Mouse (Mus musculus) heart, embryonic 10.5 days (tissue): Measurements from ENCODE around the gene Gm42742. TPM values are rescaled to one million over a fixed set of nuclear protein-coding genes. Genes with fewer than 3 reads are reported as not detected.

ENCODE experiments used
- DNase-seq: peaks from one replicate; pipeline ENCODE4 v3.0.0-alpha.2; 2017; ENCODE audit warnings: low spot score
- H3K27ac ChIP-seq: fragments of 300-500 bp; sonication (generic); 2 replicates; pipeline ENCODE4 v1.5.1; 2016; ENCODE audit warnings: mild to moderate bottlenecking
- H3K27me3 ChIP-seq: fragments of 300-500 bp; sonication (generic); 2 replicates; pipeline ENCODE4 v1.6.1; 2016; ENCODE audit warnings: mild to moderate bottlenecking; ENCODE audit not compliant: poor library complexity, insufficient read depth, severe bottlenecking
- H3K36me3 ChIP-seq: fragments of 300-500 bp; sonication (generic); 2 replicates; pipeline ENCODE4 v1.6.1; 2016; ENCODE audit warnings: mild to moderate bottlenecking, moderate library complexity
- H3K4me1 ChIP-seq: fragments of 300-500 bp; sonication (generic); 2 replicates; pipeline ENCODE4 v1.6.1; 2016; ENCODE audit warnings: mild to moderate bottlenecking
- H3K4me3 ChIP-seq: fragments of 300-500 bp; sonication (generic); 2 replicates; pipeline ENCODE4 v1.5.1; 2016; ENCODE audit warnings: mild to moderate bottlenecking, moderate library complexity
- H3K9me3 ChIP-seq: fragments of 300-500 bp; sonication (generic); 2 replicates; pipeline ENCODE4 v1.6.1; 2016; ENCODE audit warnings: mild to moderate bottlenecking, moderate library complexity
- WGBS: fragments of 180-500 bp; shearing (Covaris S2); methylation state at CpG from one replicate; pipeline ENCODE4 v1.1.7; 2016; 5-methylcytosine and 5-hydroxymethylcytosine counted together
- polyA plus RNA-seq: library from polyadenylated mRNA; unstranded; fragments of >200 nt; fragmentation: Nextera tagmentation; extraction: Ambion mirVana; gene quantifications from 2 replicates; pipeline ENCODE4 v1.2.1, GENCODE M21; 2016

The Gm42742 gene
- polyA plus RNA-seq, 1 experiment from 2014 or later: 20.6 TPM

DNA sequence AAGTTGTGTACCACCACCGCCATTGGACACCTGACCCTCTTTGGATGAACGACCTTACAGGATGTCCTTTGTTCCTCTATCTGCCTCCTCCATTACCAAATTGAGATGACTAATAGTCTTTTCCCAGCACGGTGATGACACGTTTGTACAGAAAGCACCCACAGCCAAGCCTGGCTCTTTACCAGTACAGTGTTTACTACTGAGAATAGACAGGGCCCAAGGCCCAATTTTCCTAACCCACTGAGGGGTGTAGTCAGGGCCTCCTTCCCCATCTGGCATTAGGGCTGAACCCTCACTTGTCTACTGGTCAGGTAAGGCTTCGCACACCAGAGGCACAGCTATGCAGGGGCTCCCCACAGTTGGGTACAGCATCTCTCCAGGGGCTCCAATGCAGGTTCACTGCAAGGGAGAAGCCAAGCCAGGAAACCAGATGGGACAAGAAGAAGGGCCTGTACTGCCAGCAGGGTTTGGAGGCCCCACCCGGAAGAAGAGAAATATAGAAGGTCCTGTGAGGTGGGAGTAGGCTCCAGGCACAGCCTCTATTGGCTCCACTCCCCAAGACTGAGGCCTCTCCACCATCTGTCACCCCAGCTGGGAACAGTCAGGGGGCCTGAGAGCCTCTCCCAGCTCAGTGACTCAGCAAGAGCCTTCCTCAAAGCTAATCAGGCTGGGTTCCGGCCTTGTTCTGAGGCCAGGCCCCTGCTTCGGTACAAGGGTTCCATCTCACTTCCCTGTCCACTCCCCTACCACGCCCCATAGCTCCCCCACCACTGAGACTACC lies 12.5 kb downstream of the Gm42742 start:
- DNase-seq: peak; percentile 93

DNA sequence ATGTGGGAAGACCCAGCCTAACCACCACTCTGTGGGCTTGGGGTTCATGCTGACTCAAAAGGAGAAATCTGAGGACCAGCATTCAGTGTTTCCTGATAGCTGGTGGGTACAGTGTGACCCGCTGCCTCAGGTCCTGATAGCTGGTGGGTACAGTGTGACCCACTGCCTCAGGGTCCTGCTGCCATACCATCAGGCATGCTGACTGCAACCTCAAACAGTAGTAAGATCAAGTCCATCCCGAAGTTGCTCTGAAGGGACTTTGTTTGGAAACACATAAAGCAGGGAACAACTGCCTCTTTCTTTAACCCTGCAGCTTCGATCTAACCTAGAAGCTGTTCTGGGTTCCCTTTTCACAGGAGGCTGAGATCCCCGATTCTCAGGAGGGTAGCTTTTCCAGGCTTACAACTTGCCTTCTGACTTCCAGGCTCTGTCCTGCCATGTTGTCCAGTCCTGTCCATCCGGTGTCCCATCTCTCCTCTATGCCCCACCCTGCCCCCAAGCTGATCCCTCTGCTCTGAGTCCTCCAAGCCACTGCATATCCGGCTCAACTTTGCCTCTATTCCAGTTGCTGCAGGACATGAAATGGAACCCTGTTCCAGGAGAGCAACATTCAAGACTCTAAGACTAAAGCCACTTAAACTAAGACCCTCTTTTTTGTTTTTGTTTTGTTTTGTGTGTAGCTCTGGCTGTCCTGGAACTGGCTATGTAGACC lies 13.4 kb downstream of the Gm42742 start:
- no peak overlapping the region for H3K27ac ChIP-seq
- no peak for DNase-seq
- peaks cover 20% of the 10 kb centered on the region for H3K4me1 ChIP-seq
- no peaks in the 10 kb centered on the region for H3K27me3 ChIP-seq
- H3K4me3 ChIP-seq: no peak overlapping the region
- WGBS: 83% methylated on average over 6 of the region's 6 CpGs
- no peaks in the 10 kb centered on the region for H3K9me3 ChIP-seq
- peaks cover 3% of the 10 kb centered on the region for H3K36me3 ChIP-seq

More for the DNA sequence above, 12.5 kb downstream of the Gm42742 start:
- Histone ChIP-seq H3K4me3 (no peak overlapping the region), H3K9me3 (no peaks in the 10 kb centered on the region), H3K27me3 (no peaks in the 10 kb centered on the region), H3K4me1 (peaks cover 27% of the 10 kb centered on the region), H3K36me3 (peaks cover 12% of the 10 kb centered on the region), H3K27ac (peak overlapping the region; percentile 57)
- WGBS: 36% methylated on average over 9 of the region's 9 CpGs

- Histone ChIP-seq H3K27me3 (no peaks in the 10 kb centered on the region), H3K9me3 (no peaks in the 10 kb centered on the region), H3K36me3 (0 out of 2 replicates have a peak, but pooled peaks cover 3% of the 10 kb centered on the region), H3K4me3 (no peak overlapping the region), H3K4me1 (peaks cover 18% of the 10 kb centered on the region), H3K27ac (no peak overlapping the region)
- no peak for DNase-seq
- 79% methylated on average over 4 of the region's 4 CpGs for WGBS
These were observed 16.6 kb downstream of the Gm42742 start for GRCm38 (mm10) chr7:127004122-127004875.

- Histone ChIP-seq H3K27me3 (no peaks in the 10 kb centered on the region), H3K4me1 (peaks cover 12% of the 10 kb centered on the region), H3K9me3 (no peaks in the 10 kb centered on the region), H3K27ac (no peak overlapping the region), H3K4me3 (no peak overlapping the region), H3K36me3 (0 out of 2 replicates have a peak, but pooled peaks cover 3% of the 10 kb centered on the region)
- WGBS: 86% methylated on average over 5 of the region's 5 CpGs
- no peak for DNase-seq
These were observed 17.3 kb downstream of the Gm42742 start for GRCm38 (mm10) chr7:127003620-127004019.

- DNase-seq: no peak
- Histone ChIP-seq H3K27me3 (no peaks in the 10 kb centered on the region), H3K9me3 (no peaks in the 10 kb centered on the region), H3K36me3 (peaks cover 10% of the 10 kb centered on the region; the same call in 1 of the 2 replicates), H3K4me3 (no peak overlapping the region), H3K4me1 (no peaks in the 10 kb centered on the region), H3K27ac (no peak overlapping the region)
- WGBS: 68% methylated on average over 10 of the region's 10 CpGs
These were observed 21.3 kb downstream of the Gm42742 start for GRCm38 (mm10) chr7:126999568-126999967.

DNA sequence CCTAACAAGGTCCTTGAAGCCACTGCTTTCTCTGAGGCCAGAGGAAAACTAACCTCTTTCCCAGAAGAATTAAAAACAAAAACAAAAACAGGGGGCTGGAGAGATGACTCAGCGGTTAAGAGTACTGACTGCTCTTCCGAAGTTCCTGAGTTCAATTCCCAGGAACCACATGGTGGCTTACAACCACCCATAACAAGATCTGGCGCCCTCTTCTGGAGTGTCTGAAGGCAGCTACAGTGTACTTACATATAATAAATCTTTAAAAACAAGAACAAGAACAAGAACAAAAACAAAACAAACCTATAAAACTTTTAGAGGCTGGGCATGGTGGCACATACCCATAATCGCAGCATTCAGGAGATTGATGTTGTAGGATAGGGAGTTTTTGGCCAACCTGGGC lies 24.4 kb downstream of the Gm42742 start:
- H3K27ac ChIP-seq: no peak overlapping the region
- 79% methylated on average over 4 of the region's 4 CpGs for WGBS
- no peaks in the 10 kb centered on the region for H3K27me3 ChIP-seq
- no peak overlapping the region for H3K4me3 ChIP-seq
- no peak for DNase-seq
- peaks cover 9% of the 10 kb centered on the region; the same call in 1 of the 2 replicates for H3K36me3 ChIP-seq
- no peaks in the 10 kb centered on the region for H3K4me1 ChIP-seq
- no peaks in the 10 kb centered on the region for H3K9me3 ChIP-seq

DNA sequence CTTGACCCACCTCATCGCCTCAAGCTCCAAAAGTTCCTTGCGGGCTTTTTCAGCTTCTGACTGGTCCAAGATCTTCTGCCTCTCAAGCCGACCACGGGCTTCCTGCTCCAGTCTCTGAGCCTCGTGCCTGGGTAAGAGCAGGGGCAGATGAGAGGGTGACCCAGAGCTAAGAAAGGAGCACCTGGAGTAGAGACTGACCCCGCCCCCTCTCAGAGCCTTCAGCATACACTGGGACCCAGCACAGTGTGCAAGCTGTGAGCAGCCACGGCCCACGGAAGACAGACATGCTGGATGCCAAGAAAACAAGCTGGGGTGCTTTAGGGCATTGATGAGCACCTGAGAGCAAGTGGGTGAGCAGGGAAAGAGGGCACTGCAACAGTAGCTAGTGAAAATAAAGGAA lies 32.1 kb downstream of the Gm42742 start:
- Histone ChIP-seq H3K27me3 (peaks cover 19% of the 10 kb centered on the region; the same call in 1 of the 2 replicates), H3K36me3 (peaks cover 6% of the 10 kb centered on the region; the same call in 1 of the 2 replicates), H3K4me3 (no peak overlapping the region), H3K27ac (no peak overlapping the region), H3K9me3 (no peaks in the 10 kb centered on the region), H3K4me1 (0 out of 2 replicates have a peak, but pooled peaks cover 12% of the 10 kb centered on the region)
- 66% methylated on average over 8 of the region's 8 CpGs for WGBS
- no peak for DNase-seq

DNA sequence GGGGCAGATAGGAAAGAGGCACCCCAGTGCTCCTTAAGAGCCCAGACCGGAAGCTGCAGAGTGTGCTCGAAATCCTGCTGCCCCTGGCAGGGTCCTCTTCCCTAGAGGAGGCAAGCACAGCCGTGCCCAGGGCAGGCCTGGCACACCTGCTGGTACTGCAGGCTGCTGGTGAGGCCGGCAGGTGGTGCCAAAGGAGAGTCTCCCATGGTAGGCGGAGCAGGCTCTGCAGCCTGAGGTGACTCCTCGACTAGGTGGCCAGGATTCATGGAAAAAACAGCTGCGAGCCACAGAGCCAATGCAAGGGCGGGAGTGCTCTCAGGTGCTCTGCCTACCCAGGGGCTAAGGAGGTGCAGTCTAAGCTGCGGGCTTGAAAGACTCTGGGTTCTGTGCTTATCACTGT lies 34.6 kb downstream of the Gm42742 start:
- Histone ChIP-seq H3K9me3 (no peaks in the 10 kb centered on the region), H3K4me3 (no peak overlapping the region), H3K27ac (no peak overlapping the region), H3K36me3 (peaks cover 6% of the 10 kb centered on the region; the same call in 1 of the 2 replicates), H3K4me1 (0 out of 2 replicates have a peak, but pooled peaks cover 12% of the 10 kb centered on the region), H3K27me3 (peaks cover 19% of the 10 kb centered on the region; the same call in 1 of the 2 replicates)
- no peak for DNase-seq
- WGBS: 37% methylated on average over 9 of the region's 9 CpGs

DNA sequence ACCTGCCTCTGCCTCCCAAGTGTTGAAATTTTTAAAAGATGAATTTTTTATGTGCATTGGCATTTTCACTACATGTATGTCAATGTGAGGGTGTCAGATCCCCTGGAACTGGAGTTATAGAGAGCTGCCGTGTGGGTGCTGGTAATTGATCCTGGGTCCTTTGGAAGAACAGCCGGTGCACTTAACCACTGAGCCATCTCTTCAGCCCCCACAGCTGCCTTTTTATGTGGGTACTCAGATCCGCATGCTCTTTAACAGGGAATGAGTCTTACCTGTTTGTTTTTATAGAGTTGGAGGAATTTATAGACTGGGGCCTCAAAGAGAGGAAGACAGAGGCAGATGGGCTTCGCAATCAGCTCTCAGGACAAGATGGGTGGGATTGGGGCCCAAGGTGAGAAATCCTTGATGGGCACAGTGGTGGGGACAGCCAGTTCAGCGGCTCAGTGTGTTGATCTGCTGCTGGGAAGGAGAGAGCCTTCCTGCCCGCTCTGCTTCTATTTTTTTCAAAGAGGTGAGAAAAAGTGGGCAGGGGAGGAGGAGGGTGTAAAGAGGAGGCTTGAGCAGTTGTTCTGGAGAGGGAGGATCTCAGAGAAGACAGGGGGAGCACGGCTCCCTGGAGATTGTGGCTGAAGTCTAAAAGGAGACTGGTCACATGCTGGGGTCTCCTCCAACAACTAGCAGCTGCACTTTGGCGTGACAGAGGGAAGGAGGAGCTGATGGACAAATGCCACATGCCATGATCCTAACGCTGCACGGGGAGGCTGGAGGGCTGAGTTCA lies 36.0 kb downstream of the Gm42742 start:
- 41% methylated on average over 10 of the region's 10 CpGs for WGBS
- peaks cover 20% of the 10 kb centered on the region for H3K36me3 ChIP-seq
- DNase-seq: no peak

DNA sequence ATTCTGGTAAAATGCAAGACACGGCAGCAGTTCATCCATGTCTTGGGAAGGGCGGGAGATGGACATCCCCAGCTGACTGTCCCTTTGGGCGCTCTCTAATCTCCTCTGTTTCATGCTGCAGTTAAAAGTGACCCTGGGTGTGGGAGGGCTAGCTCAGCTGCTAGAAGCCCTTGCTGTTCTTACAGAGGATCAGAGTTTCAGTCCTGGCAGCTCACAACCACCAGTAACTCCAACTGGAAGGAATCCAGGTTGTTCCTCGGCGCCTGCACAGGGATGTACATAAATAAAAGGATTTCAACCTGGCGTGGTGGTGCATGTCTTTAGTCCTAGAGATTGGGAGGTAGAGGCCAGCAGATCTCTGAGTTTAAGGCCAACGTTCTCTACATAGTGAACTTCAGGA lies 37.8 kb downstream of the Gm42742 start:
- H3K27ac ChIP-seq: no peak overlapping the region
- H3K36me3 ChIP-seq: peaks cover 31% of the 10 kb centered on the region
- H3K9me3 ChIP-seq: no peaks in the 10 kb centered on the region
- 73% methylated on average over 7 of the region's 7 CpGs for WGBS
- H3K4me1 ChIP-seq: 0 out of 2 replicates have a peak, but pooled peaks cover 15% of the 10 kb centered on the region
- H3K4me3 ChIP-seq: no peak overlapping the region
- peaks cover 6% of the 10 kb centered on the region; the same call in 1 of the 2 replicates for H3K27me3 ChIP-seq
- DNase-seq: no peak

More for the DNA sequence above, 36.0 kb downstream of the Gm42742 start:
- H3K27me3 ChIP-seq: peaks cover 19% of the 10 kb centered on the region; the same call in 1 of the 2 replicates
- H3K27ac ChIP-seq: 0 out of 2 replicates have a peak overlapping the region, but pooled peaks have one; percentile 3
- H3K9me3 ChIP-seq: no peaks in the 10 kb centered on the region
- 0 out of 2 replicates have a peak, but pooled peaks cover 12% of the 10 kb centered on the region for H3K4me1 ChIP-seq
- H3K4me3 ChIP-seq: no peak overlapping the region

DNA sequence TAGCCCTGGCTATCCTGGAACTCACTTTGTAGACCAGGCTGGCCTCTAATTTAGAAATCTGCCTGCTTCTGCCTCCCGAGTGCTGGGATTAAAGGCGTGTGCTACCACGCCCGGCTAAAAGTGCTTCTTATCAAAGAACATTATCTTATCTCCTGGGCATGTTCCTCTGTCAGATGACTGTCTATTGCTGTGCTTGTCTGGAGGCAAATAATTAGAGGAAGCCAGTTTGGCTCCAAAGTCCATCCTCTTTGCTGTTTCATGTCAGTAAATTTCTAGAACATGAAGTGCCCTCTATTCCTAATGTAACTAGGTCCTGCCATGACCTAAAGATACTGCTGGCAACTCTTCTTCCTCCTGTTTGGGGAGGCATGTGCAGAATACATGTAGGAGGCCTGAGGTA lies 38.8 kb downstream of the Gm42742 start:
- Histone ChIP-seq H3K36me3 (peaks cover 36% of the 10 kb centered on the region), H3K4me1 (peaks cover 18% of the 10 kb centered on the region), H3K4me3 (no peak overlapping the region), H3K27ac (no peak overlapping the region), H3K9me3 (no peaks in the 10 kb centered on the region), H3K27me3 (peaks cover under 1% of the 10 kb centered on the region; the same call in 1 of the 2 replicates)
- WGBS: 71% methylated on average over 4 of the region's 4 CpGs
- DNase-seq: no peak

DNA sequence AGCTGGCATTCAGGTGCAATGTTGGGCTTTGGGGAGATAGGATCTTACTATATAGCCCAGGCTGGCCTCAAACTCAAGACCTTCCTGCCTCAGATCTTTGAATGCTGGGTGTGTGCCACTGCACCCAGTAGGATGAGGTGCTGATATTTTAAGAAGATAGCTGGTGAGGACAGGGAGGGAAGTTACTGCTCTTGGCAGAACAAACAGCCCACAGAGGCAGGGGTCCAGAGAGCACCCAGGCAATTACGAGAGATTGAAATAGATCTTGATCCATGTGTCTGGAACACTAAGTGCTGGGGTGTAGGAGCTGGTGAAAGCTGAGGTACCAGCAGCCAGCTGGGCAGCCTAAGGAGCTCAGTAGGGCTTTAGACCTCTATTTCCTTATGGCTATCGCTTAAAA lies 39.3 kb downstream of the Gm42742 start:
- Histone ChIP-seq H3K4me3 (no peak overlapping the region), H3K4me1 (peaks cover 21% of the 10 kb centered on the region), H3K27me3 (no peaks in the 10 kb centered on the region), H3K27ac (no peak overlapping the region), H3K9me3 (no peaks in the 10 kb centered on the region), H3K36me3 (peaks cover 36% of the 10 kb centered on the region)
- WGBS: 77% methylated on average over 2 of the region's 2 CpGs
- DNase-seq: no peak
